Mouse (Mus musculus) erythroblast, embryonic 14.5 days (primary cell): ENCODE measurements around the gene Cpn2. TPM values are rescaled to one million over a fixed set of nuclear protein-coding genes. Genes with fewer than 3 reads are reported as not detected.

Source experiments
- H3K27me3 ChIP-seq: 2 replicates; pipeline ENCODE4 v1.6.1; 2012; ENCODE audit warnings: inconsistent platforms; ENCODE audit not compliant: control insufficient read depth
- H3K36me3 ChIP-seq: 2 replicates; pipeline ENCODE4 v1.6.1; 2012; ENCODE audit warnings: mild to moderate bottlenecking, inconsistent platforms; ENCODE audit not compliant: control insufficient read depth
- H3K4me1 ChIP-seq: 2 replicates; pipeline ENCODE4 v1.6.1; 2012; ENCODE audit warnings: inconsistent platforms; ENCODE audit not compliant: control insufficient read depth
- H3K4me3 ChIP-seq: replicated peaks from 2 replicates; pipeline ENCODE3; 2012; ENCODE audit warnings: moderate library complexity, mild to moderate bottlenecking, inconsistent platforms
- H3K9me3 ChIP-seq: 2 replicates; pipeline ENCODE4 v1.6.1; 2012; ENCODE audit warnings: low read length, inconsistent platforms, mixed read lengths; ENCODE audit not compliant: control insufficient read depth
- GATA1 ChIP-seq: IDR thresholded peaks from 2 replicates; pipeline ENCODE4 v1.6.1; 2012; ENCODE audit warnings: low read length, inconsistent platforms, mixed read lengths
- TAL1 ChIP-seq: IDR thresholded peaks from 3 replicates; pipeline ENCODE4 v1.6.1; 2012; ENCODE audit warnings: low read length, inconsistent platforms, mixed read lengths
- polyA plus RNA-seq: library from polyadenylated mRNA; stranded (reverse); fragments of >175 nt; gene quantifications from 2 replicates; pipeline ENCODE4 v1.2.3, GENCODE M21; 2012

Cpn2 gene
- polyA plus RNA-seq, 1 experiment = 0.01 TPM

GRCm38 (mm10) chr16:30253374-30253773 lies 13.9 kb downstream of the Cpn2 start:
- TF ChIP-seq GATA1 (no peak), TAL1 (no peak)
- Histone ChIP-seq H3K27me3 (0 out of 2 replicates have a peak, but pooled peaks cover 4% of the 10 kb centered on the region), H3K9me3 (no peaks in the 10 kb centered on the region), H3K4me3 (no peak overlapping the region), H3K4me1 (peaks cover 8% of the 10 kb centered on the region), H3K36me3 (no peaks in the 10 kb centered on the region; the same call in 1 of the 2 replicates)

- Histone ChIP-seq H3K4me3 (peak overlapping the region; percentile 2), H3K27me3 (0 out of 2 replicates have a peak, but pooled peaks cover 4% of the 10 kb centered on the region), H3K4me1 (peaks cover 8% of the 10 kb centered on the region), H3K36me3 (no peaks in the 10 kb centered on the region; the same call in 1 of the 2 replicates), H3K9me3 (no peaks in the 10 kb centered on the region)
- no peak for TF ChIP-seq GATA1
- TF ChIP-seq TAL1 = no peak
Observed at GRCm38 (mm10) chr16:30252003-30252418, 15.3 kb downstream of the Cpn2 start.

DNA sequence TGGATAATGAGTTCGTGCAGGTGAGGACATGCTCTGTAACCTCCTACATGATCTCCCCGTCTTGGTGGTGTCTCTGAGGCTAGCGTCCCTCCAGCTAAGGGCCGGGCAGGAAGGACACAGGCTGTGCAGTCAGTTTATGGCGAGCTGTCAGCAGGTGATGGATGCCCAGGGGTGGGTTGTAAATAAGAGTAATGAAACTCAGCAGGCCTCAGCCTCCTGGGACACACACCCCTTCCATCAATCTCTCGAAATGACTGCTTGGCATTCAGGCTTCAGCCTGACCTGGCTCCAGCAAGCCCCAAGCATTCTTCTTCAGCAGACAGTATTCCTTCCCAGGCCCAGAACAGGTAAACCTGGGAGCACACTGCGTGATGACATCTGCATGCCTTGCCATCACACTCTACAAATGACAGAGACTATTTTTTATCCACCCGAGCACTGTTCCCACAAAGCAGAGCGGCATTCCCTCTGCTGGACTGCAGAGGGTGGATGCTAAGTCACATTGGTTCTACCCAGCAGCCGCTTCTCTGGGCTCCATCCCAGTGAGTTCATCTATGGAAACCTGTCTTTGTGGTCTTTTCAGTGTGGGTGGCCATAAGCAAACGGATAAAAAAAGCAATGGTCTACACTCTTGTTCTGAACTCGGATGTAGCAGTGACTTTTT lies 23.1 kb downstream of the Cpn2 start:
- H3K27me3 ChIP-seq = no peaks in the 10 kb centered on the region
- H3K9me3 ChIP-seq = peaks cover 5% of the 10 kb centered on the region; the same call in 1 of the 2 replicates
- H3K4me1 ChIP-seq = no peaks in the 10 kb centered on the region
- TF ChIP-seq TAL1 (no peak), GATA1 (no peak)
- H3K4me3 ChIP-seq = no peak overlapping the region
- no peaks in the 10 kb centered on the region for H3K36me3 ChIP-seq

DNA sequence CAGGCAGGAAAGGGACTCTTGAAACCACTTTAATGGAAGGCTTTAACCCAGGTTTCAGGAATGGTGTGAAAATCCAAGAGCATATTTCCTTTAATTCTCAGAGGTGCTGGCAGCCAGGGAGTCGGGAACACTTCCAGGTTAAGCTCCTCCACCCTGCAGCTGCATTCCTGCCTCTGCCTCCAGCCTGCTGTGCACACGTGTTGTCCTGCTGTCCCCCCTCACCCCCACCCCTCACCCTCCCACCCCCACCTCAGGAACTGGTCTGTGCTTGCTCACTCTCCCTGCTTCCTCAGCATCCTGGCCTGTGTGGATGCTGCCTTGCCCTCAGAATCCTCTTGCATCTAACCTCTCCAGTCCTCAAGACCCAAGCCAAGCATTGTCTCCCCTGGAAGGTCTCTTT lies 25.7 kb downstream of the Cpn2 start:
- peaks cover 3% of the 10 kb centered on the region; the same call in 1 of the 2 replicates for H3K9me3 ChIP-seq
- H3K27me3 ChIP-seq = peaks cover 11% of the 10 kb centered on the region
- TF ChIP-seq GATA1 (no peak), TAL1 (no peak)
- H3K4me1 ChIP-seq = no peaks in the 10 kb centered on the region
- no peak overlapping the region for H3K4me3 ChIP-seq
- H3K36me3 ChIP-seq = no peaks in the 10 kb centered on the region

- Histone ChIP-seq H3K4me3 (no peak overlapping the region), H3K9me3 (no peaks in the 10 kb centered on the region), H3K4me1 (peaks cover 2% of the 10 kb centered on the region), H3K36me3 (no peaks in the 10 kb centered on the region), H3K27me3 (peaks cover 36% of the 10 kb centered on the region)
- TF ChIP-seq TAL1 = no peak
- no peak for TF ChIP-seq GATA1
Observed at GRCm38 (mm10) chr16:30238791-30239190, 28.5 kb downstream of the Cpn2 start.

DNA sequence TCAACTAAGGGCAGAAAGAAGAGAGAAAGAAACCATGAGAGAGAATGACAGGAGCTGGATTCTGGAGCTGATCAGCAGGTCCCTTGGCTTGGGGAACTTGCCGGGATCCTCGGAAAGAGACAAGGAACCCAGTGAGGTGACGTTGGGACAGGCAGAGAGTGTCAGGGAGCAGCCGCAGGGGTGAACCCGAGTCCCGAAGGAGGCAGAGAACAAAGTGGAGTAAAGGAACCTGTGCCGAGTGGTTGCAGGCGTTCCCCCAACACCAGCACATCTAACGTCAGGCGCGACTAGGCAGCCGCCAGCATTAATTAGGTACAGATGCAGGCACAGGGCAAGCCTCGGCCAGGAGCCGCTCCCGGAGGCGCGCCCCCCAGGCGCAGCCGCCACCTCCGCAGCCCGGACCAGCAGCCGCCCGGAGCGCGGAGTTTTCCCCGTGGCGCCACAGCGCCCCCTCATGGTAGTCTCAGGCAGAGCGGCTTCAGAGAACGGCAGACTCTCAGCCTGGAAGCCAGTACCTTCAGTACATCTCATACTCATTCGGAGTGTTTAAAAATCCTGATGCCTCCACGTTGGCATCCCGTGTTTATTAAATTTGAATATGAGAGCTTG lies 31.1 kb downstream of the Cpn2 start:
- peak overlapping the region; percentile 24 for H3K4me3 ChIP-seq
- no peaks in the 10 kb centered on the region for H3K9me3 ChIP-seq
- peaks cover 2% of the 10 kb centered on the region for H3K4me1 ChIP-seq
- no peaks in the 10 kb centered on the region for H3K36me3 ChIP-seq
- peaks cover 36% of the 10 kb centered on the region for H3K27me3 ChIP-seq
- no peak for TF ChIP-seq TAL1
- TF ChIP-seq GATA1 = no peak

GRCm38 (mm10) chr16:30235577-30235976 lies 31.7 kb downstream of the Cpn2 start:
- H3K4me3 ChIP-seq = no peak overlapping the region
- H3K4me1 ChIP-seq = peaks cover 2% of the 10 kb centered on the region
- TF ChIP-seq GATA1 = no peak
- no peak for TF ChIP-seq TAL1
- H3K9me3 ChIP-seq = no peaks in the 10 kb centered on the region
- no peaks in the 10 kb centered on the region for H3K36me3 ChIP-seq
- H3K27me3 ChIP-seq = peaks cover 36% of the 10 kb centered on the region

DNA sequence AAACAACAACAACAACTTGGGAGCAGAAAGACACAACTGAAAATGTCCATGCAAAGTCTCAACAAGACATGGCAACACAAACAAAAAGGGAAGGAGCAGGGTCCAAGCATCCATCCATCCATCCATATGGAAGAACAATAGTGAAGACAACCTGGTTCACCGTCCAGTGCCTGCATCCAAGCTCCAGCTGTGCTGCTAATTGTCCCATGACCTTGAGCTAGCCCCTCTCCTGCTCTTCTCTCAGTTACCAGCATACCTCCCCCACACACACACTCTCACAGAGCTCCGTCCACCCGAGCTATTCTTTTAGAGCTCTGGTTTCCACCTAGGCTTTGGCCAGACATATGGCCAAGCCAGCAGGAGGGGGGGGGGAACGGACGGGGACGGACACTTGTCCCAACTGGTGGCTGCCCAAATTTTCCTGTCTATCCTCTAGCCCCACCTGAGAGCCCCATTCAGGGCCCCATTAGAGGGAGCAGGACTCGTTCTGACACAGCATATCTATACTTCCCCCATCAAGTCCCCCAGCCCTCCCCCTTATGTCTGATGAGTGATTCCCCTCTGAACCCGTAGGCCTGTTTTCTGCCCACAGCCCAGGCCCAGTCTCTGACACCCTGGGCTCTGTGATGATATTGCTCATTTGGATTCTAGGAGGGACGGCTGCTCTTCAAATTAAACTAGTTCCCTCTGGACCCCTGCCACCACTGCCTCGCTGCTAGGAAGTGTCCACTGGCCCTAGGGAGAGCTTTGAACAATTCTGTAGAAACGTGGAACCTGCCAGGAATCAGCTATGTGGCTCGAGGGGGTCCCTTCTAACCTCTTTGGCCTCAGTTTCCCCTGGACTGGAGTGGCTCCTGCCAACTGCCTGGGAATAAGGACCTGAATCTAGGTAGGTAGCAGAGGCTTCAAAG lies 32.4 kb downstream of the Cpn2 start:
- H3K27me3 ChIP-seq = peaks cover 36% of the 10 kb centered on the region
- peaks cover 2% of the 10 kb centered on the region for H3K4me1 ChIP-seq
- H3K4me3 ChIP-seq = no peak overlapping the region

GRCm38 (mm10) chr16:30234077-30234476 lies 33.2 kb downstream of the Cpn2 start:
- Histone ChIP-seq H3K4me1 (peaks cover 2% of the 10 kb centered on the region), H3K9me3 (no peaks in the 10 kb centered on the region), H3K4me3 (no peak overlapping the region), H3K27me3 (peaks cover 36% of the 10 kb centered on the region), H3K36me3 (no peaks in the 10 kb centered on the region)
- TF ChIP-seq GATA1 (no peak), TAL1 (no peak)

More for the DNA sequence above, 32.4 kb downstream of the Cpn2 start:
- TF ChIP-seq TAL1 (no peak), GATA1 (no peak)
- H3K36me3 ChIP-seq = no peaks in the 10 kb centered on the region
- no peaks in the 10 kb centered on the region for H3K9me3 ChIP-seq
